Mouse (Mus musculus) hindbrain, embryonic 16.5 days (tissue): ENCODE data around the gene Fam69b. TPM values are rescaled to one million over a fixed set of nuclear protein-coding genes. Genes with fewer than 3 reads are reported as not detected.

Experiments
- ATAC-seq: fragments of 200-750 bp; cut with Nextera tagmentation; 2 replicates; pipeline ENCODE4 v1.8.0; 2017; ENCODE audit warnings: moderate TSS enrichment, moderate library complexity
- H3K27ac ChIP-seq: fragments of 300-500 bp; sonication (generic); 2 replicates; pipeline ENCODE4 v1.5.1; 2014; ENCODE audit warnings: low read depth, mild to moderate bottlenecking, control low read depth, low read length, moderate library complexity
- H3K27me3 ChIP-seq: fragments of 300-500 bp; sonication (generic); replicated peaks from 2 replicates; pipeline ENCODE4 v1.6.1; 2014; ENCODE audit warnings: low read length; ENCODE audit not compliant: control insufficient read depth, insufficient read depth
- H3K36me3 ChIP-seq: fragments of 300-500 bp; sonication (generic); 2 replicates; pipeline ENCODE4 v1.6.1; 2014; ENCODE audit warnings: mild to moderate bottlenecking, low read length, moderate library complexity, mixed read lengths; ENCODE audit not compliant: control insufficient read depth, insufficient read depth
- H3K4me1 ChIP-seq: fragments of 300-500 bp; sonication (generic); 2 replicates; pipeline ENCODE4 v1.6.1; 2014; ENCODE audit warnings: low read depth, low read length; ENCODE audit not compliant: control insufficient read depth, insufficient read depth
- H3K4me2 ChIP-seq: fragments of 300-500 bp; sonication (generic); 2 replicates; pipeline ENCODE4 v1.6.1; 2014; ENCODE audit warnings: mild to moderate bottlenecking, low read length, control low read depth, moderate library complexity
- H3K4me3 ChIP-seq: fragments of 300-500 bp; sonication (generic); 2 replicates; pipeline ENCODE4 v1.5.1; 2014; ENCODE audit warnings: mild to moderate bottlenecking, low read length, control low read depth, moderate library complexity
- H3K9ac ChIP-seq: fragments of 300-500 bp; sonication (generic); 2 replicates; pipeline ENCODE4 v1.6.1; 2014; ENCODE audit warnings: low read depth, mild to moderate bottlenecking, control low read depth, low read length, moderate library complexity
- H3K9me3 ChIP-seq: fragments of 300-500 bp; sonication (generic); 2 replicates; pipeline ENCODE4 v1.6.1; 2014; ENCODE audit warnings: mild to moderate bottlenecking, low read length, moderate library complexity; ENCODE audit not compliant: control insufficient read depth
- WGBS: fragments of 180-500 bp; shearing (Covaris S2); extraction: QIAGEN DNeasy Blood & Tissue Kit; methylation state at CpG from one replicate; pipeline ENCODE4 v1.1.7; 2014; 5-methylcytosine and 5-hydroxymethylcytosine counted together
- polyA plus RNA-seq: library from polyadenylated mRNA; unstranded; fragments of >200 nt; fragmentation: Nextera tagmentation; extraction: Ambion mirVana; gene quantifications from 2 replicates; pipeline ENCODE4 v1.2.1, GENCODE M21; 2015

The Fam69b gene
- polyA plus RNA-seq, 1 experiment from 2014 or later = 156 TPM

DNA sequence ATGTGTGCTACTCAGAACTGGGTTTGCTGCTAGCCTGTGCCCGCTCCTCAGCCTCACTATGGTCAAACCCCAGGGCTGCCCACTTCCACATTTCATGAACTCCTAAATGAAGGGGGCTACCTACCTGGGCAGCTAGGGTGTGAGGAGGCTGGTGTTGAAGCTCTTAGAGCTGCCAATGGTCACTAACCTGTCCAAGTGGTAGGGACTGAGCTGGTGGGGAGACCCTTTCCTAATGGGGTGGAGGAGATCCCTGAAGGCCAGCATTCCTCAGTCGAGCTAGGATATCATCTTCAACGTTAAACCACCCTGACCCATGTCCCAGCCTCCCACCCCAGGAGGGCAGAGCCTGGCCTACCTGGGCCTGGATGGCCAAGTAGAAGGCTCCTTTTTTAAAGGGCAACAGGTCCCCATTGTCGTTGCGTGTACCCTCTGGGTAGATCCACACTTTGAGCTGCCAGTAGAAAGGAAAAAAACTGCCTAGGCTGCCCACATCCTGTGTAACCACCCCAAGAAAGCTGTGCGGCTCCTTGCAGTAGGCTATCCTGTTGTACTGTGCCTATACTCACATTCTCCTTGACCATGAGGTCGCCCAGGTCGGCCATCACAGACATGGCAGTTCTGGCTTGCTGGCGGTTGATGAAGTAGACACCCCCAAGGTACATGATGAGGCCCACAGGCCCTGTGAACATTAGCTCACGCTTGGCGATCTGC is 32.4 kb upstream of the Fam69b start:
- H3K4me1 ChIP-seq = peaks cover 1% of the 10 kb centered on the region; the same call in 1 of the 2 replicates
- no peak overlapping the region for H3K27ac ChIP-seq
- no peak overlapping the region for H3K4me2 ChIP-seq
- H3K4me3 ChIP-seq = no peak overlapping the region
- H3K9ac ChIP-seq = no peak overlapping the region
- no peaks in the 10 kb centered on the region for H3K36me3 ChIP-seq
- H3K9me3 ChIP-seq = no peaks in the 10 kb centered on the region
- no peak for ATAC-seq
- WGBS = 92% methylated on average over 11 of the region's 11 CpGs
- H3K27me3 ChIP-seq = no peaks in the 10 kb centered on the region

DNA sequence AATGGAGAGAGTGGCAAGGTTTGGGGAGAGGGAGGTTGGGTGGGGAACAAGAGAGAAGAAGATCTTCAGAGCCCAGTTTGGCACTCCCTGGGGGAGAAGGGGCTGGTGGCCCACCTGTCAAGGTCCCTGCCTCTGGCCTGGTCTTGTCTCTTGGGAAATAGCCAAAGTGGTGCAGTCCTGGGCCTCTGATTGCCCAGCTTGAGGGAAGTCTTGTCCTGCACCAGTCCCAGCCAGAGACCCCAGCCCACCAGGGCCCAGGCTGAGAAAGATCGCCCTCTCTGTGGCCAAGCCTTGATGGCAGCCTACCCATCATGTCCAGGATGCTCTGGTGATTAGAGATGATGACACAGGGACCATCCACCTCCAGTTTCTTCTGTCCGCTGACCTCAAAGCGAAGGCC is 31.4 kb upstream of the Fam69b start:
- no peaks in the 10 kb centered on the region for H3K4me1 ChIP-seq
- no peaks in the 10 kb centered on the region for H3K36me3 ChIP-seq
- H3K4me3 ChIP-seq = no peak overlapping the region
- H3K9ac ChIP-seq = no peak overlapping the region
- 99% methylated on average over 3 of the region's 3 CpGs for WGBS
- no peak for ATAC-seq
- no peak overlapping the region for H3K27ac ChIP-seq
- no peak overlapping the region for H3K4me2 ChIP-seq
- H3K27me3 ChIP-seq = no peaks in the 10 kb centered on the region
- no peaks in the 10 kb centered on the region for H3K9me3 ChIP-seq

DNA sequence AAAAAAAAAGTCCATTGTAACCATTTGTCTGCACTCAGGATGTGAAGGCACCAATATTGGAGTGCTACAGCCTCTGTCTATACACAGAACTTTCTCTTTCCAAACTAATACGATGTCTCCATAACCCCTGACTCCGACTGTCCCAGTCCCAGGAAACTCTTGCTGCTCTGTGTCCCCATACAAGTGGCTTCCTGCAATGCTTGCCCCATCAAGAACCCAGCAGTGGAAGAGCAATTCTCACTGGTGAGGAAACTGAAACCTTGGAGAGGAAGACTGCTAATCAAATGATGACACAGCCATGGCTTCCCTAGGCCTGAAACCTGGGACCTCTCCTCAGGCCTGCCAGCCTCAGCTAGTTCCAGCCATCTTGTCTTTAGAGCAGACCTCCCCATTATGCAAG is 30.4 kb upstream of the Fam69b start:
- H3K9me3 ChIP-seq = no peaks in the 10 kb centered on the region
- no peak overlapping the region for H3K4me2 ChIP-seq
- no peak for ATAC-seq
- H3K4me1 ChIP-seq = no peaks in the 10 kb centered on the region
- H3K27ac ChIP-seq = no peak overlapping the region
- H3K36me3 ChIP-seq = no peaks in the 10 kb centered on the region
- no peak overlapping the region for H3K9ac ChIP-seq
- H3K27me3 ChIP-seq = no peaks in the 10 kb centered on the region; the same call in 1 of the 2 replicates
- no peak overlapping the region for H3K4me3 ChIP-seq
- 94% methylated on average over 2 of the region's 2 CpGs for WGBS

DNA sequence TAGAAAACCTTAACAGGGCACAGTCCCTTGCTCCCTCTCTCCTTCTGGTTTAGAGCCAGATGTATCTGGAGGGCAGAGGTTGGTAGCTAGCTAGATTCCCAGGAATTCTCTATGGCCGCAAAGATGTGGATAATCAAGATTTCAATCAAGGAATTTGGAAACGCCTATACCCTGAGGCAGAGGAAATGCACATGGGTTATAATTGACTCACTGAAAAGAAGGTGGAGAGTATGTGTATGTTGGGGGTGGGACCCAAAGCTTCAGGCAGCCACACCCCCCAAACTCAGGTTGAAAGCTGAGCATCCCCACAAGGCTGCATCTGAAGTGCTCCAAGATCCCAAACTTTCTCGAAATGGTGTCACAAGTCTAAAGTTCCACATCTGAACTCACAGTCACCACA is 29.8 kb upstream of the Fam69b start:
- Histone ChIP-seq H3K4me3 (no peak overlapping the region), H3K27ac (no peak overlapping the region), H3K27me3 (peaks cover 4% of the 10 kb centered on the region; the same call in 1 of the 2 replicates), H3K36me3 (no peaks in the 10 kb centered on the region), H3K9ac (no peak overlapping the region), H3K9me3 (no peaks in the 10 kb centered on the region), H3K4me2 (no peak overlapping the region), H3K4me1 (peaks cover 3% of the 10 kb centered on the region; the same call in 1 of the 2 replicates)
- ATAC-seq = no peak
- 82% methylated on average over 3 of the region's 3 CpGs for WGBS

DNA sequence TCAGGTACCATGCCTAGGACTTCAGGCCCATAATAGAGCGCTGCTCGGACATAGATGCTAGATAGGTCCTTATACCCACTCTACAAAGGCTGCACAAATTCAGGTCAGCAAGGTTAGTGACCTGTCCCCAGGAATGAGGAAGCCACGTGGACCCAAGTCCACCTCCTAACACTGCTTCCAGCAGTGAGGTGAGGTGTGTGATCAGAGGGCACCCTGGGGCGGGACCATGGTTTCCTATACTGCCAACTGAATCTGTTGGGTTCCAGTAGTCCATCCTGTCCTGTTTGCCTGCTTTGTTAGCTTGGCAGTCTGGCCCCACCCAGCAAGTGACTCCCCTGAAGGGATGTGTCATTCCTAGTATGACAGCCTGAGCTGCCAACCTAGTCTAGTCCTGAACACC is 28.3 kb upstream of the Fam69b start:
- ATAC-seq = no peak
- H3K36me3 ChIP-seq = no peaks in the 10 kb centered on the region
- H3K4me3 ChIP-seq = no peak overlapping the region
- peaks cover 11% of the 10 kb centered on the region for H3K27me3 ChIP-seq
- no peak overlapping the region for H3K9ac ChIP-seq
- no peaks in the 10 kb centered on the region for H3K9me3 ChIP-seq
- 87% methylated on average over 4 of the region's 4 CpGs for WGBS
- no peak overlapping the region for H3K4me2 ChIP-seq
- no peak overlapping the region for H3K27ac ChIP-seq
- H3K4me1 ChIP-seq = peaks cover 13% of the 10 kb centered on the region; the same call in 1 of the 2 replicates

DNA sequence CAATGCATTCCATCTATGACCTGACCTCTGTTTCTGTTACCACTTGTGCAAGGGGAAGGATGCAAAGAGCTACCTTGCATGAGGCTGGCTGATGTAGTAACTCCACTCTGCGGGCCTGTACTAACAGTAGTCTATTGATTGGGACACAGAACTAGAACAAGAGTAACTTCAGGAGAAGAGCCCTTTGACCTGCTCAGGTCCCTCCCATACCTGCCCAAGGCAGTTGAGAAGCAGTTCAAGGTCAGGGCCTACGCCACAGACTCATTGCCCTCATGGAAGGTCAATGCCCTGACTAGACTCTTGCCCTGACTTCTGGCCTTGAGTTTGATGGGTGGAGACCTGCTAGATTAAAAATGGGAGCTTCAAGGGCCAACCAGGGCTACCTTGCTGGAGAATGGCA is 27.6 kb upstream of the Fam69b start:
- peaks cover 13% of the 10 kb centered on the region; the same call in 1 of the 2 replicates for H3K4me1 ChIP-seq
- no peak overlapping the region for H3K9ac ChIP-seq
- no peaks in the 10 kb centered on the region for H3K9me3 ChIP-seq
- H3K27ac ChIP-seq = no peak overlapping the region
- H3K27me3 ChIP-seq = peaks cover 14% of the 10 kb centered on the region
- 93% methylated on average over 2 of the region's 2 CpGs for WGBS
- H3K4me3 ChIP-seq = no peak overlapping the region
- H3K36me3 ChIP-seq = no peaks in the 10 kb centered on the region
- no peak overlapping the region for H3K4me2 ChIP-seq
- ATAC-seq = no peak

DNA sequence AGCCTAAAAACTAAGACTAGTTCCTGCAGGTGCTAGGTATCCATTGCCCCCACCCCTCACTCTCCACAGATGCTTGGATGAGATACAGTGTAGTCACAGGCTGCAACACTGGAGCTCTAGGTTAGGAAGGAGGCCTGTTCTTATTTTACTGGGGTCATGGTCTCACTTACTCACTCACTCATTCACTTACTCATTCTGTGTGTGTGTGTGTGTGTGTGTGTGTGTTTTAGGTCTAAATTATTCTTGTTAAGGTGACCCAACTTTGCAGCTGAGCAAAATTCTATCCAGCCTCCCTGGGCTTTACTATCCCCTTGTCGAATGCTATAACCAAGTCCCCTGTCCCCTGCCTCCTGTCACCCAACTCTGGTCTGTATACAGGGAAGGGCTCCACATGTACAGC is 26.7 kb upstream of the Fam69b start:
- no peak overlapping the region for H3K4me2 ChIP-seq
- H3K4me1 ChIP-seq = peaks cover 13% of the 10 kb centered on the region; the same call in 1 of the 2 replicates
- peaks cover 14% of the 10 kb centered on the region for H3K27me3 ChIP-seq
- 91% methylated on average over 1 of the region's 1 CpGs for whole genome bisulfite sequencing
- H3K9ac ChIP-seq = no peak overlapping the region
- H3K9me3 ChIP-seq = no peaks in the 10 kb centered on the region
- no peak overlapping the region for H3K27ac ChIP-seq
- H3K36me3 ChIP-seq = no peaks in the 10 kb centered on the region
- no peak for ATAC-seq
- H3K4me3 ChIP-seq = no peak overlapping the region

DNA sequence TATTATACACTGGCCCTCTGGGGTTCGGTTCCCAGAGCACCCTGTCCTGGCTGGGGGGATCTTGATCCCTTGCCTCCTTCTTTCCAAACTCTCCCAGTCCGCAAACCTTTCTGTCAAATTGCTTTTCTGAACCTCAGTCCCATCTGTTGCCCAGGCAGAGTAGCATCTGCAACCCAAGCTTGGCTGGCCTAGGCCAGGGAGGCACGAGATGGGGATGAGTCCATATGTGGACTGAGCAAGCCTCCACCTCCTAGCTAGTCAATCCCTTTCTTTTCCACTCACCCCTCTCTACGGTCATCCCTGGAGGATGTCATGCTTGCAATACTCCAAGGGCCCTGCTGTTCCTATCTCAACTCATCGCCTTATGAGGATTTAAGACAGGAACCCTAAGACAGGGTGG is 25.6 kb upstream of the Fam69b start:
- no peak for ATAC-seq
- no peak overlapping the region for H3K4me2 ChIP-seq
- H3K9ac ChIP-seq = no peak overlapping the region
- H3K9me3 ChIP-seq = no peaks in the 10 kb centered on the region
- peaks cover 13% of the 10 kb centered on the region; the same call in 1 of the 2 replicates for H3K4me1 ChIP-seq
- 81% methylated on average over 5 of the region's 5 CpGs for WGBS
- no peaks in the 10 kb centered on the region for H3K36me3 ChIP-seq
- H3K27me3 ChIP-seq = peaks cover 14% of the 10 kb centered on the region
- H3K4me3 ChIP-seq = no peak overlapping the region
- no peak overlapping the region for H3K27ac ChIP-seq

DNA sequence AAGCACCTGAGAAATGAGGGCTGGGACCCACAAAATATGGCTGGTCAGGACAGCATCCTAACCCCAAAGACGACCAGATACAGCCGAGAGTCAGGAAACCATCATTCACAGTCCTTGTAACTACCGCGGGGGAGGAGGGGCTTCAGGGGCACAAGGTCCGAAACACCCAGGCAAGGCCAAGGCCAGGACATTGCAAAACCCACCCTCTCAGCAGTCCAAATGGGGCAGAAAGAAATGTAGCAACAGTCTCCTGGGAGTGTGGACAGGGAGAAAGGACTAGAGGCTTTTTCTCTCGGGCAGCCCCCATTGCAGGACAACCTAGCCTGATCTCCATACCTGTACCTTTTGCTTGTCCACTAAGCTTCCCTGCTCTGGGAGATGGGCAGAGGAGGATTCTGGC is 25.1 kb upstream of the Fam69b start:
- peak overlapping the region; percentile 74 for H3K9ac ChIP-seq
- peaks cover 14% of the 10 kb centered on the region for H3K27me3 ChIP-seq
- peak overlapping the region; percentile 64 for H3K4me3 ChIP-seq
- no peak for ATAC-seq
- H3K4me1 ChIP-seq = peaks cover 13% of the 10 kb centered on the region; the same call in 1 of the 2 replicates
- H3K9me3 ChIP-seq = no peaks in the 10 kb centered on the region
- no peaks in the 10 kb centered on the region for H3K36me3 ChIP-seq
- no peak overlapping the region for H3K27ac ChIP-seq
- WGBS = 25% methylated on average over 6 of the region's 6 CpGs
- H3K4me2 ChIP-seq = peak overlapping the region; percentile 85
